Mouse (Mus musculus) embryonic facial prominence, embryonic 11.5 days (tissue): ENCODE data around the gene Selenos. TPM values are rescaled to one million over a fixed set of nuclear protein-coding genes. Genes with fewer than 3 reads are reported as not detected.

Experiments
- ATAC-seq: fragments of 200-750 bp; cut with Nextera tagmentation; replicated peaks from 2 replicates; pipeline ENCODE4 v1.8.0; 2017; ENCODE audit warnings: low read depth; ENCODE audit not compliant: insufficient number of reproducible peaks, low FRiP score, low TSS enrichment
- DNase-seq: peaks from one replicate; pipeline ENCODE4 v3.0.0-alpha.2; 2015; ENCODE audit warnings: low spot score
- H3K27ac ChIP-seq: fragments of 300-500 bp; sonication (generic); replicated peaks from 2 replicates; pipeline ENCODE4 v1.5.1; 2014; ENCODE audit warnings: mild to moderate bottlenecking, low read depth, low read length, control low read depth
- H3K27me3 ChIP-seq: fragments of 300-500 bp; sonication (generic); 2 replicates; pipeline ENCODE4 v1.6.1; 2014; ENCODE audit warnings: mild to moderate bottlenecking, low read length, moderate library complexity, mixed read lengths; ENCODE audit not compliant: control insufficient read depth, insufficient read depth
- H3K36me3 ChIP-seq: fragments of 300-500 bp; sonication (generic); replicated peaks from 2 replicates; pipeline ENCODE4 v1.6.1; 2014; ENCODE audit warnings: low read depth, mild to moderate bottlenecking, low read length, moderate library complexity, mixed read lengths; ENCODE audit not compliant: control insufficient read depth, insufficient read depth
- H3K4me1 ChIP-seq: fragments of 300-500 bp; sonication (generic); 2 replicates; pipeline ENCODE4 v1.6.1; 2014; ENCODE audit warnings: low read length, mixed read lengths; ENCODE audit not compliant: control insufficient read depth, insufficient read depth
- H3K4me2 ChIP-seq: fragments of 300-500 bp; sonication (generic); 2 replicates; pipeline ENCODE4 v1.6.1; 2014; ENCODE audit warnings: low read depth, mild to moderate bottlenecking, control low read depth, low read length, moderate library complexity
- H3K4me3 ChIP-seq: fragments of 300-500 bp; sonication (generic); 2 replicates; pipeline ENCODE4 v1.5.1; 2014; ENCODE audit warnings: low read depth, low read length, control low read depth
- H3K9ac ChIP-seq: fragments of 300-500 bp; sonication (generic); replicated peaks from 2 replicates; pipeline ENCODE4 v1.6.1; 2014; ENCODE audit warnings: mild to moderate bottlenecking, control low read depth, low read length
- H3K9me3 ChIP-seq: fragments of 300-500 bp; sonication (generic); replicated peaks from 2 replicates; pipeline ENCODE4 v1.6.1; 2016; ENCODE audit warnings: mild to moderate bottlenecking, low read length, inconsistent platforms, mixed read lengths; ENCODE audit not compliant: control insufficient read depth
- WGBS: fragments of 180-500 bp; shearing (Covaris S2); extraction: QIAGEN DNeasy Blood & Tissue Kit; methylation state at CpG from one replicate; pipeline ENCODE4 v1.1.7; 2014; 5-methylcytosine and 5-hydroxymethylcytosine counted together
- polyA plus RNA-seq: library from polyadenylated mRNA; unstranded; fragments of >200 nt; fragmentation: Nextera tagmentation; extraction: Ambion mirVana; gene quantifications from 2 replicates; pipeline ENCODE4 v1.2.1, GENCODE M21; 2014

The Selenos gene
- polyA plus RNA-seq, 1 experiment from 2014 or later: 88.3 TPM

- WGBS: 71% methylated on average over 4 of the region's 4 CpGs
- no peaks in the 10 kb centered on the region; the same call in 1 of the 2 replicates for H3K4me1 ChIP-seq
- no peak for ATAC-seq
Observed at GRCm38 (mm10) chr7:66138301-66138700, 58.9 kb downstream of the Selenos start.

GRCm38 (mm10) chr7:66138878-66139277 lies 59.4 kb downstream of the Selenos start:
- Histone ChIP-seq H3K27ac (no peak overlapping the region), H3K36me3 (no peaks in the 10 kb centered on the region), H3K4me2 (no peak overlapping the region), H3K27me3 (no peaks in the 10 kb centered on the region), H3K4me3 (no peak overlapping the region), H3K4me1 (no peaks in the 10 kb centered on the region; the same call in 1 of the 2 replicates), H3K9ac (no peak overlapping the region), H3K9me3 (no peaks in the 10 kb centered on the region)
- WGBS: 84% methylated on average over 5 of the region's 5 CpGs
- ATAC-seq: no peak
- DNase-seq: no peak

More at GRCm38 (mm10) chr7:66138301-66138700, 58.9 kb downstream of the Selenos start:
- H3K4me2 ChIP-seq: no peak overlapping the region
- H3K9ac ChIP-seq: no peak overlapping the region
- no peaks in the 10 kb centered on the region for H3K27me3 ChIP-seq
- DNase-seq: no peak
- no peak overlapping the region for H3K27ac ChIP-seq
- H3K9me3 ChIP-seq: no peaks in the 10 kb centered on the region
- H3K4me3 ChIP-seq: no peak overlapping the region
- no peaks in the 10 kb centered on the region for H3K36me3 ChIP-seq

Other genes with a start within 250 kb of the Selenos start
- 1.6 and 2.1 TPM in 2 replicates for gene Pcsk6, start 217.9 kb upstream of the Selenos start, polyA plus RNA-seq
- not detected in 2 replicates for gene Gm45213, start 36.0 kb upstream of the Selenos start, polyA plus RNA-seq
- gene Snrpa1, start 20.6 kb upstream of the Selenos start, polyA plus RNA-seq: 252 and 276 TPM in 2 replicates
- gene Chsy1, start 29.9 kb downstream of the Selenos start, polyA plus RNA-seq: 23.8 and 26.7 TPM in 2 replicates